Mouse (Mus musculus) frontal cortex, adult 2 months (tissue): ENCODE results near the gene Fam129a. TPM values are rescaled to one million over a fixed set of nuclear protein-coding genes. Genes with fewer than 3 reads are reported as not detected.
"Not testable (repeated sequence)": the region's sequence is repeated elsewhere in the genome, so short reads cannot be mapped to it uniquely, and the experiment has no call there.

Source experiments
- DNase-seq, 2 experiments: peaks; one replicate each; pipeline ENCODE4 v3.0.0; 2022; ENCODE audit warnings: low spot score in 1 of 2; ENCODE audit errors: extremely low spot score in 1 of 2
- polyA plus RNA-seq: library from polyadenylated mRNA; depleted of rRNA; stranded (reverse); fragments of >200 nt; gene quantifications from 2 replicates; pipeline ENCODE4 v1.2.3, GENCODE M21; 2012

The Fam129a gene
- polyA plus RNA-seq, 1 experiment = 1.8 TPM

- no peak for DNase-seq
Measured at GRCm38 (mm10) chr1:151721357-151721983, 150.5 kb downstream of the Fam129a start.

GRCm38 (mm10) chr1:151723771-151724170, 152.8 kb downstream of the Fam129a start:
- DNase-seq = no peak

- no peak for DNase-seq
Measured at GRCm38 (mm10) chr1:151725590-151725989, 154.6 kb downstream of the Fam129a start.

- DNase-seq = no peak
Measured at GRCm38 (mm10) chr1:151726358-151726757, 155.4 kb downstream of the Fam129a start.

GRCm38 (mm10) chr1:151728141-151728540, 157.2 kb downstream of the Fam129a start:
- DNase-seq = no peak

- DNase-seq = no peak
Measured at GRCm38 (mm10) chr1:151737146-151737545, 166.2 kb downstream of the Fam129a start.

GRCm38 (mm10) chr1:151741199-151741621, 170.2 kb downstream of the Fam129a start:
- DNase-seq = no peak

- not testable (repeated sequence) for DNase-seq
Measured at GRCm38 (mm10) chr1:151749894-151750293, 178.9 kb downstream of the Fam129a start.

- no peak for DNase-seq
Measured at GRCm38 (mm10) chr1:151752946-151753345, 182.0 kb downstream of the Fam129a start.

- no peak for DNase-seq
Measured at GRCm38 (mm10) chr1:151753374-151753929, 182.5 kb downstream of the Fam129a start.

GRCm38 (mm10) chr1:151754028-151754489, 183.1 kb downstream of the Fam129a start:
- no peak for DNase-seq

- peak; percentile 99 to 100 for DNase-seq
Measured at GRCm38 (mm10) chr1:151754881-151755659, 184.1 kb downstream of the Fam129a start, which contains the start of gene Edem3. Gene Edem3, plus strand, starts transcription at chr1:151755371.

- peak; percentile 20 to 31 for DNase-seq
Measured at GRCm38 (mm10) chr1:151755660-151756424, 184.9 kb downstream of the Fam129a start.

- no peak for DNase-seq
Measured at GRCm38 (mm10) chr1:151756425-151756728, 185.4 kb downstream of the Fam129a start.

GRCm38 (mm10) chr1:151758301-151758700, 187.3 kb downstream of the Fam129a start:
- no peak for DNase-seq

GRCm38 (mm10) chr1:151758991-151759390, 188.0 kb downstream of the Fam129a start:
- no peak for DNase-seq

GRCm38 (mm10) chr1:151764236-151764635, 193.2 kb downstream of the Fam129a start:
- DNase-seq = peak in 1 of 2 experiments; percentile 55

GRCm38 (mm10) chr1:151766166-151766565, 195.2 kb downstream of the Fam129a start:
- DNase-seq = no peak

- no peak for DNase-seq
Measured at GRCm38 (mm10) chr1:151766976-151767654, 196.1 kb downstream of the Fam129a start.

- DNase-seq = no peak
Measured at GRCm38 (mm10) chr1:151769200-151769913, 198.4 kb downstream of the Fam129a start.
